Mouse (Mus musculus): ENCODE results near the gene Osbpl5.
A peak's percentile ranks its signal among the peaks of the same experiment; 100 is the strongest.

- 0 out of 2 replicates have a peak, but pooled peaks have one; percentile 24 for TF ChIP-seq CTCF (IDR thresholded peaks at IDR 0.05; ENCODE audit: borderline replicate concordance, control insufficient read depth, extremely low read depth, insufficient read depth, low read length, poor library complexity)
- TF ChIP-seq POLR2A (IDR thresholded peaks at IDR 0.05; ENCODE audit: control insufficient read depth, extremely low read depth, insufficient read depth, low read length, poor library complexity) = peak; percentile 40; the same call in 1 of the 2 replicates
Observed at GRCm38 (mm10) chr7:143739511-143740461, 17.0 kb downstream of the Osbpl5 start.

Data from thymus, adult 2 months (tissue).